Mouse (Mus musculus) thymus, postnatal 10 days (tissue): ENCODE measurements around the gene Ubqln1.

ENCODE experiments used
- DNase-seq, 2 experiments: peaks; one replicate each; pipeline ENCODE4 v3.0.0; 2021; ENCODE audit warnings: low spot score in 2 of 2

Ubqln1 gene

GRCm38 (mm10) chr13:58215592-58216341 is at the start of gene Ubqln1:
Ubqln1 (minus strand) TSS chr13:58215653.
- DNase-seq, result peak; percentile 74 to 83

- DNase-seq, result no peak
Observed at GRCm38 (mm10) chr13:58263546-58263945, 48.1 kb upstream of the Ubqln1 start.

- DNase-seq, result no peak
Observed at GRCm38 (mm10) chr13:58261674-58262073, 46.2 kb upstream of the Ubqln1 start.

GRCm38 (mm10) chr13:58253268-58253667 is 37.8 kb upstream of the Ubqln1 start:
- DNase-seq, result no peak

- no peak for DNase-seq
Observed at GRCm38 (mm10) chr13:58248957-58249356, 33.5 kb upstream of the Ubqln1 start.

GRCm38 (mm10) chr13:58236536-58236935 is 21.1 kb upstream of the Ubqln1 start:
- DNase-seq, result no peak

GRCm38 (mm10) chr13:58232611-58233010 is 17.2 kb upstream of the Ubqln1 start:
- DNase-seq, result peak; percentile 16 to 34

- DNase-seq, result no peak
Observed at GRCm38 (mm10) chr13:58232070-58232469, 16.6 kb upstream of the Ubqln1 start.

GRCm38 (mm10) chr13:58228624-58229023 is 13.2 kb upstream of the Ubqln1 start:
- no peak for DNase-seq

- DNase-seq, result no peak
Observed at GRCm38 (mm10) chr13:58225694-58226093, 10.2 kb upstream of the Ubqln1 start.

- DNase-seq, result no peak
Observed at GRCm38 (mm10) chr13:58220206-58220605, 4.8 kb upstream of the Ubqln1 start.

- DNase-seq, result no peak
Observed at GRCm38 (mm10) chr13:58217536-58217935, 2.1 kb upstream of the Ubqln1 start.

- DNase-seq, result no peak
Observed at GRCm38 (mm10) chr13:58216395-58216794, 942 bp upstream of the Ubqln1 start.

- no peak for DNase-seq
Observed at GRCm38 (mm10) chr13:58215253-58215591, 231 bp downstream of the Ubqln1 start.

- peak; percentile 14 to 16 for DNase-seq
Observed at GRCm38 (mm10) chr13:58214346-58215252, 854 bp downstream of the Ubqln1 start.

- DNase-seq, result peak; percentile 27 to 29
Observed at GRCm38 (mm10) chr13:58213801-58214200, 1.7 kb downstream of the Ubqln1 start.

- no peak for DNase-seq
Observed at GRCm38 (mm10) chr13:58212530-58212929, 2.9 kb downstream of the Ubqln1 start.

GRCm38 (mm10) chr13:58210441-58210840 is 5.0 kb downstream of the Ubqln1 start:
- DNase-seq, result no peak

- no peak for DNase-seq
Observed at GRCm38 (mm10) chr13:58206084-58206483, 9.4 kb downstream of the Ubqln1 start.

GRCm38 (mm10) chr13:58204986-58205385 is 10.5 kb downstream of the Ubqln1 start:
- no peak for DNase-seq

GRCm38 (mm10) chr13:58204202-58204601 is 11.3 kb downstream of the Ubqln1 start:
- no peak for DNase-seq

- DNase-seq, result no peak
Observed at GRCm38 (mm10) chr13:58202903-58203302, 12.6 kb downstream of the Ubqln1 start.

- DNase-seq, result no peak
Observed at GRCm38 (mm10) chr13:58201908-58202307, 13.5 kb downstream of the Ubqln1 start.
